Comparison of ENCODE assay signal across 9 mouse cellular contexts in genomic region chr15:25959375-25959774, GRCm38 (mm10). TPM values are rescaled to one million over a fixed set of nuclear protein-coding genes. Genes with fewer than 3 reads are reported as not detected.
DNase-seq lines count a peak whose midpoint lies in the region; ATAC-seq and TF ChIP-seq lines count a peak whose summit lies in the region.
"Had no signal": no experiment of that assay in that cellular context is flagged by ENCODE, and none has a peak within 500 bp of the region (broad histone marks: within the 10 kb centered on the region; RNA-seq: fewer than 3 reads in every experiment).

No protein-coding gene starts in this region.

- TF ChIP-seq CTCF in gastrocnemius, adult 2 months (IDR thresholded peaks at IDR 0.05) = peak; percentile 71
- peak; percentile 77 for TF ChIP-seq CTCF in intestine, postnatal 0 days (IDR thresholded peaks at IDR 0.05; ENCODE audit: low read depth)

- H3K4me3 ChIP-seq in gastrocnemius, adult 2 months = no peak overlapping the region
- no peak overlapping the region for H3K4me3 ChIP-seq in intestine, postnatal 0 days (ENCODE audit: low read depth, low read length)
- no peak overlapping the region for H3K4me3 ChIP-seq in midbrain, embryonic 14.5 days (replicated peaks; ENCODE audit: low read depth, low read length)
- H3K4me3 ChIP-seq: liver, embryonic 15.5 days had no signal

- no peaks in the 10 kb centered on the region for H3K4me1 ChIP-seq in intestine, postnatal 0 days (replicated peaks; ENCODE audit: control insufficient read depth, insufficient read depth, low read length)
- no peaks in the 10 kb centered on the region for H3K4me1 ChIP-seq in midbrain, embryonic 14.5 days (ENCODE audit: control insufficient read depth, insufficient read depth, low read length)
- H3K4me1 ChIP-seq: liver, embryonic 15.5 days had no signal

- DNase-seq in gastrocnemius, adult 2 months = no peak
- DNase-seq in gastrocnemius, postnatal 25 days = no peak
- DNase-seq in CD4-positive, CD25-positive, alpha-beta regulatory T cell, adult 2 months (ENCODE audit: low read depth, low spot score) = peak; percentile 40
- DNase-seq in embryo, embryonic 11.5 days (ENCODE audit: low read depth, low spot score) = peak; percentile 38
- DNase-seq in midbrain, embryonic 14.5 days = peak; percentile 83
- no peak for DNase-seq in layer of hippocampus, adult 11-12 months (ENCODE audit: low spot score)
- DNase-seq in gastrocnemius, postnatal 36 days = no peak

- H3K9ac ChIP-seq in intestine, postnatal 0 days (ENCODE audit: low read depth, low read length) = no peak overlapping the region
- no peak overlapping the region for H3K9ac ChIP-seq in midbrain, embryonic 14.5 days (replicated peaks; ENCODE audit: low read length)
- H3K9ac ChIP-seq: liver, embryonic 15.5 days had no signal

- no peak overlapping the region for H3K4me2 ChIP-seq in intestine, postnatal 0 days (replicated peaks; ENCODE audit: low read depth)
- no peak overlapping the region for H3K4me2 ChIP-seq in midbrain, embryonic 14.5 days (ENCODE audit: low read length)
- H3K4me2 ChIP-seq: liver, embryonic 15.5 days had no signal

- intact Hi-C loops in gastrocnemius, adult 2 months (cut with DNase I) = no loop called here
- intact Hi-C loops in gastrocnemius, postnatal 36 days (cut with DNase I) = no loop called here

- ATAC-seq in intestine, postnatal 0 days = peak; percentile 72
- peak; percentile 74 for ATAC-seq in midbrain, embryonic 14.5 days (ENCODE audit: low FRiP score, low TSS enrichment)

- 28% methylated on average over 5 of the region's 5 CpGs for WGBS in intestine, postnatal 0 days
- WGBS in midbrain, embryonic 14.5 days = 42% methylated on average over 5 of the region's 5 CpGs

- H3K36me3 ChIP-seq in intestine, postnatal 0 days (ENCODE audit: control insufficient read depth, insufficient read depth) = no peaks in the 10 kb centered on the region
- no peaks in the 10 kb centered on the region for H3K36me3 ChIP-seq in midbrain, embryonic 14.5 days (ENCODE audit: control insufficient read depth, insufficient read depth, low read length)
- H3K36me3 ChIP-seq: liver, embryonic 15.5 days had no signal

- no peaks in the 10 kb centered on the region for H3K27me3 ChIP-seq in intestine, postnatal 0 days (replicated peaks; ENCODE audit: control insufficient read depth, insufficient read depth, low read length)
- H3K27me3 ChIP-seq in midbrain, embryonic 14.5 days (ENCODE audit: control insufficient read depth, insufficient read depth, low read length) = no peaks in the 10 kb centered on the region
- H3K27me3 ChIP-seq: liver, embryonic 15.5 days had no signal

- H3K27ac ChIP-seq in gastrocnemius, adult 2 months = peak overlapping the region; percentile 6
- H3K27ac ChIP-seq in intestine, postnatal 0 days (ENCODE audit: low read depth, low read length) = no peak overlapping the region
- no peak overlapping the region for H3K27ac ChIP-seq in midbrain, embryonic 14.5 days (replicated peaks; ENCODE audit: low read depth, low read length)
- H3K27ac ChIP-seq: liver, embryonic 15.5 days had no signal

- no peaks in the 10 kb centered on the region for H3K9me3 ChIP-seq in intestine, postnatal 0 days (ENCODE audit: control insufficient read depth)
- no peaks in the 10 kb centered on the region for H3K9me3 ChIP-seq in midbrain, embryonic 14.5 days (ENCODE audit: control insufficient read depth, low read length)
- H3K9me3 ChIP-seq: liver, embryonic 15.5 days had no signal

RNA-seq across cellular contexts. Expression of gene Zfp622, which starts 24.8 kb away (rescaled TPM):
- 10 to 100 TPM; 22.6 to 25.5 TPM for total RNA-seq in gastrocnemius, adult 2 months (2021)
- 10 to 100 TPM; 20.2 to 23.9 TPM for total RNA-seq in gastrocnemius, postnatal 25 days (2021)
- 23.3 and 24.4 TPM in 2 replicates for polyA plus RNA-seq in intestine, postnatal 0 days (2015; fragmentation: Nextera tagmentation; extraction: Ambion mirVana)
- 30.2 and 37.0 TPM in 2 replicates for polyA plus RNA-seq in midbrain, embryonic 14.5 days (2014; fragmentation: Nextera tagmentation; extraction: Ambion mirVana)
- total RNA-seq in gastrocnemius, postnatal 36 days (2021) = 10 to 100 TPM; 19.6 to 23.0 TPM

Comparison
In these comparisons a context has a peak if more than half of its experiments do, and no peak if none do; other contexts are left out.
1. DNase-seq: peak in CD4-positive, CD25-positive, alpha-beta regulatory T cell, adult 2 months (single experiment), embryo, embryonic 11.5 days (single experiment) and midbrain, embryonic 14.5 days (single experiment); none in gastrocnemius, adult 2 months (single experiment), gastrocnemius, postnatal 25 days (single experiment), layer of hippocampus, adult 11-12 months (single experiment) and gastrocnemius, postnatal 36 days (0 of 2).